Mouse (Mus musculus): Measurements from ENCODE around the gene Qrich1. TPM values are rescaled to one million over a fixed set of nuclear protein-coding genes. Genes with fewer than 3 reads are reported as not detected.
A peak's percentile ranks its signal among the peaks of the same experiment; 100 is the strongest.

Qrich1 gene
- total RNA-seq, 2 experiments from 2014 or later: 58.8 to 59.5 TPM

GRCm38 (mm10) chr9:108545986-108546385, 29.4 kb downstream of the Qrich1 start:
- intact Hi-C loops (cut with DNase I; ENCODE audit: low total_unique reads): no loop called here
- no peak for DNase-seq

- intact Hi-C loops (cut with DNase I; ENCODE audit: low total_unique reads): no loop called here
Observed at GRCm38 (mm10) chr9:108546875-108547274, 30.3 kb downstream of the Qrich1 start.

GRCm38 (mm10) chr9:108559169-108559568, 42.6 kb downstream of the Qrich1 start:
- no peak for DNase-seq
- intact Hi-C loops (cut with DNase I; ENCODE audit: low total_unique reads): loop anchor here (2.0 kb wide), 1 partner anchor 66 kb away; no protein-coding TSS in a partner anchor

More at GRCm38 (mm10) chr9:108546875-108547274, 30.3 kb downstream of the Qrich1 start:
- DNase-seq: no peak

GRCm38 (mm10) chr9:108560227-108560841, 43.7 kb downstream of the Qrich1 start, which contains the start of gene Impdh2:
TSS of gene Impdh2 (plus strand) at chr9:108560286.
- intact Hi-C loops (cut with DNase I; ENCODE audit: low total_unique reads): no loop called here
- peak; percentile 94 for DNase-seq

- DNase-seq: no peak
- intact Hi-C loops (cut with DNase I; ENCODE audit: low total_unique reads): no loop called here
Observed at GRCm38 (mm10) chr9:108563671-108564070, 47.1 kb downstream of the Qrich1 start.

- intact Hi-C loops (cut with DNase I; ENCODE audit: low total_unique reads): no loop called here
- DNase-seq: no peak
Observed at GRCm38 (mm10) chr9:108564131-108564530, 47.5 kb downstream of the Qrich1 start.

- no peak for DNase-seq
- intact Hi-C loops (cut with DNase I; ENCODE audit: low total_unique reads): no loop called here
Observed at GRCm38 (mm10) chr9:108565881-108566814, 49.5 kb downstream of the Qrich1 start.

- intact Hi-C loops (cut with DNase I; ENCODE audit: low total_unique reads): no loop called here
- DNase-seq: peak; percentile 97
Observed at GRCm38 (mm10) chr9:108566815-108567776, 50.5 kb downstream of the Qrich1 start, which contains the start of gene Ndufaf3. TSS of gene Ndufaf3 (minus strand) at chr9:108567434.

GRCm38 (mm10) chr9:108567931-108568419, 51.4 kb downstream of the Qrich1 start:
- DNase-seq: peak; percentile 59
- intact Hi-C loops (cut with DNase I; ENCODE audit: low total_unique reads): no loop called here

- intact Hi-C loops (cut with DNase I; ENCODE audit: low total_unique reads): no loop called here
- DNase-seq: peak; percentile 7
Observed at GRCm38 (mm10) chr9:108568511-108568921, 51.9 kb downstream of the Qrich1 start.

GRCm38 (mm10) chr9:108569381-108570206, 53.0 kb downstream of the Qrich1 start, which contains the start of gene Dalrd3:
TSS of gene Dalrd3 (plus strand) at chr9:108569886.
- intact Hi-C loops (cut with DNase I; ENCODE audit: low total_unique reads): no loop called here
- DNase-seq: peak; percentile 92

- intact Hi-C loops (cut with DNase I; ENCODE audit: low total_unique reads): no loop called here
- peak; percentile 76 for DNase-seq
Observed at GRCm38 (mm10) chr9:108570207-108570896, 53.7 kb downstream of the Qrich1 start.

GRCm38 (mm10) chr9:108571401-108571973, 54.9 kb downstream of the Qrich1 start:
- intact Hi-C loops (cut with DNase I; ENCODE audit: low total_unique reads): no loop called here
- no peak for DNase-seq

GRCm38 (mm10) chr9:108572321-108572720, 55.7 kb downstream of the Qrich1 start:
- DNase-seq: no peak
- intact Hi-C loops (cut with DNase I; ENCODE audit: low total_unique reads): no loop called here

- peak; percentile 58 for DNase-seq
- intact Hi-C loops (cut with DNase I; ENCODE audit: low total_unique reads): no loop called here
Observed at GRCm38 (mm10) chr9:108573774-108574690, 57.4 kb downstream of the Qrich1 start.

GRCm38 (mm10) chr9:108574921-108575320, 58.3 kb downstream of the Qrich1 start:
- intact Hi-C loops (cut with DNase I; ENCODE audit: low total_unique reads): no loop called here
- DNase-seq: no peak
